Mouse (Mus musculus): ENCODE measurements around the gene Hinfp. TPM values are rescaled to one million over a fixed set of nuclear protein-coding genes. Genes with fewer than 3 reads are reported as not detected.
"Not testable (repeated sequence)": the region's sequence is repeated elsewhere in the genome, so short reads cannot be mapped to it uniquely, and the experiment has no call there.

Hinfp gene
- polyA plus RNA-seq, 1 experiment from 2014 or later = 28.4 TPM

- H3K27me3 ChIP-seq (ENCODE audit: control insufficient read depth, insufficient read depth, low read length); DNase-seq (ENCODE audit: low spot score); ATAC-seq (ENCODE audit: insufficient number of reproducible peaks, low FRiP score, low TSS enrichment, low read depth); H3K9me3 ChIP-seq (ENCODE audit: control insufficient read depth, low read length); H3K27ac ChIP-seq (replicated peaks; ENCODE audit: low read depth, low read length): not testable (repeated sequence)
- H3K36me3 ChIP-seq (ENCODE audit: control insufficient read depth, insufficient read depth, low read length) = peaks cover 26% of the 10 kb centered on the region
- H3K4me3 ChIP-seq (ENCODE audit: low read depth, low read length) = peak overlapping the region; percentile 82
- WGBS = 46% methylated on average over 4 of the region's 4 CpGs
- peak overlapping the region; percentile 45; the same call in 1 of the 2 replicates for H3K9ac ChIP-seq (ENCODE audit: low read length)
- peak overlapping the region; percentile 69 for H3K4me2 ChIP-seq (ENCODE audit: low read depth, severe bottlenecking)
- H3K4me1 ChIP-seq (ENCODE audit: control insufficient read depth, insufficient read depth, low read length) = peaks cover 10% of the 10 kb centered on the region; the same call in 1 of the 2 replicates
These were observed 31.0 kb upstream of the Hinfp start for GRCm38 (mm10) chr9:44336513-44336912.

GRCm38 (mm10) chr9:44336093-44336406 lies 30.6 kb upstream of the Hinfp start:
- DNase-seq (ENCODE audit: low spot score) (no peak), ATAC-seq (ENCODE audit: insufficient number of reproducible peaks, low FRiP score, low TSS enrichment, low read depth) (no peak)
- peak overlapping the region; percentile 93 for H3K27ac ChIP-seq (replicated peaks; ENCODE audit: low read depth, low read length)
- peak overlapping the region; percentile 69 for H3K4me2 ChIP-seq (ENCODE audit: low read depth, severe bottlenecking)
- H3K4me1 ChIP-seq (ENCODE audit: control insufficient read depth, insufficient read depth, low read length) = peaks cover 10% of the 10 kb centered on the region; the same call in 1 of the 2 replicates
- H3K4me3 ChIP-seq (ENCODE audit: low read depth, low read length) = peak overlapping the region; percentile 82
- H3K36me3 ChIP-seq (ENCODE audit: control insufficient read depth, insufficient read depth, low read length) = peaks cover 29% of the 10 kb centered on the region
- H3K27me3 ChIP-seq (ENCODE audit: control insufficient read depth, insufficient read depth, low read length) = no peaks in the 10 kb centered on the region
- H3K9me3 ChIP-seq (ENCODE audit: control insufficient read depth, low read length) = no peaks in the 10 kb centered on the region
- WGBS = 7% methylated on average over 5 of the region's 5 CpGs
- peak overlapping the region; percentile 99 for H3K9ac ChIP-seq (ENCODE audit: low read length)

DNA sequence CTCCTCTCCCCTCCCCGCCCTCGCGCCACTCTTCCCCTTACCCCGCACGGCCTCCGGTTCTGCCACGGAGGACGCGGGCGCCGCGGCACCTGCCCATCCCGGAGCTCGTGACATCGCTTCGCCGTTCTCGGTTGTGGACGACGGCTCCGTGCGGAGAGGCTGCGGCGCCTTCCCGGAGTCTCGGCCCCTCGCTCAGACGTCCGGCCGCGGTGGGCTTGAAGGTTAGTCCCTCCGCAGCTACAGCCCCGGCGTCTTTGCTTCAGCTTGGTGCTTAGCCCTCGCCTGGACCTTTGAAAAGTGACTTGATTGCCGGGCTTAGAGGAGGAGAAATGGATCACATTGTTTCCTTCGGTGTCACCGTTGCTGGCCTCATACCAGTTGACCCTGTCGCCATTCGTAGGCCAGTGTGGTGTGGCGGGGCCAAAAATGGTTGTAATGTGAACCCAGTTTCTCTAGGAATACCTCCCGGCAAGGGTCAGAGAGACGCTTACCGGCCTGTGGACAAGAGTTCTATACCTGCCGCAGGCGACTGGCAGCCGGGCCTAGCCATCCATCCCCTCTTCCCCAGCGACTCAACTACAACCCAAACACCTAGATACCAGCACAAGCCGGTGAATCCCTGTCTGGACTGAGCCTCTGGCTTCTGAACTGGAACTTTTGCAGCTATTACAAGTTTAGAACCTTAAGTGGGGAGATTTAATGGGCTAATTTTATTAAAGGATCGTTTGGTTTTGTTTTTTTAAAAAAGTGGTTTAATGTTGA lies 30.0 kb upstream of the Hinfp start:
- peak overlapping the region; percentile 93 for H3K27ac ChIP-seq (replicated peaks; ENCODE audit: low read depth, low read length)
- H3K4me1 ChIP-seq (ENCODE audit: control insufficient read depth, insufficient read depth, low read length) = peaks cover 10% of the 10 kb centered on the region; the same call in 1 of the 2 replicates
- H3K9me3 ChIP-seq (ENCODE audit: control insufficient read depth, low read length) = no peaks in the 10 kb centered on the region
- H3K9ac ChIP-seq (ENCODE audit: low read length) = peak overlapping the region; percentile 99
- ATAC-seq (ENCODE audit: insufficient number of reproducible peaks, low FRiP score, low TSS enrichment, low read depth) (no peak), DNase-seq (ENCODE audit: low spot score) (peak; percentile 70)
- H3K36me3 ChIP-seq (ENCODE audit: control insufficient read depth, insufficient read depth, low read length) = peaks cover 32% of the 10 kb centered on the region
- peak overlapping the region; percentile 69 for H3K4me2 ChIP-seq (ENCODE audit: low read depth, severe bottlenecking)
- WGBS = under 1% methylated on average over 50 of the region's 50 CpGs
- peak overlapping the region; percentile 82 for H3K4me3 ChIP-seq (ENCODE audit: low read depth, low read length)
- no peaks in the 10 kb centered on the region for H3K27me3 ChIP-seq (ENCODE audit: control insufficient read depth, insufficient read depth, low read length)

DNA sequence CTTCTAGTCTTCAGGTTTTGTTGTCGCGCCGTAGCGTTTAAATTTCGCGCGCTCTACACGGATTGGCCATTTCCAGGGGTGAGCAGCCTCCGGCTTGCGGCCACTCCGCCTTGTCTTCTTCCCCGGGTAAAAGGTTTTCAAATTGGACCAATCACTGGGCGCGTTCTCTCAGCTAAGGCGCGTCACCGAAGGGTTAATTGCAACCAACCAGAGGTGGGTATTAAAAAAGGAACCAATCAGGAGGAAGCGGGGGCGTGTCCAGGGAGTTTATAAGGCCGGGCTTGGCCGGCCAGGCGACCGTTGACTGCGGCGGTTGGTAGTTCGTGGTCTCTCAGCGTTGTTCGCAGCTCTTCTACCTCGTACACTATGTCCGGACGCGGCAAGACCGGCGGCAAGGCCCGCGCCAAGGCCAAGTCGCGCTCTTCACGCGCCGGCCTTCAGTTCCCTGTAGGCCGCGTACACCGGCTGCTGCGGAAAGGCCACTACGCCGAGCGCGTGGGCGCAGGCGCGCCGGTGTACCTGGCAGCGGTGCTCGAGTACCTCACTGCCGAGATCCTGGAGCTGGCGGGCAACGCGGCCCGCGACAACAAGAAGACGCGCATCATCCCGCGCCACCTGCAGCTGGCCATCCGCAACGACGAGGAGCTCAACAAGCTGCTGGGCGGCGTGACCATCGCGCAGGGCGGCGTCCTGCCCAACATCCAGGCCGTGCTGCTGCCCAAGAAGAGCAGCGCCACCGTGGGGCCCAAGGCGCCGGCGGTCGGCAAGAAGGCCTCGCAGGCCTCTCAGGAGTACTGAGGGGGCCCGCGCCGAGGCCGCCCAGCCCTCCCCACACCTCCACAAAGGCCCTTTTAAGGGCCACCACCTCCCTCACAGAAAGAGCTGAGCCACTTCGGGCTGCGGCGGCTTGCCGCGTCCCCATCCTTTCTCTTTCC lies 29.2 kb upstream of the Hinfp start, which contains the start of gene H2afx:
Gene H2afx (plus strand): TSS at position 299 of the 935 bp plus-strand sequence.
- ATAC-seq (ENCODE audit: insufficient number of reproducible peaks, low FRiP score, low TSS enrichment, low read depth) (peak; percentile 96), DNase-seq (ENCODE audit: low spot score) (peak; percentile 99)
- H3K9me3 ChIP-seq (ENCODE audit: control insufficient read depth, low read length) = no peaks in the 10 kb centered on the region
- H3K4me3 ChIP-seq (ENCODE audit: low read depth, low read length) = peak within 1 kb of the TSS; percentile 82
- no peaks in the 10 kb centered on the region for H3K27me3 ChIP-seq (ENCODE audit: control insufficient read depth, insufficient read depth, low read length)
- H3K4me2 ChIP-seq (ENCODE audit: low read depth, severe bottlenecking) = peak within 1 kb of the TSS; percentile 69
- H3K36me3 ChIP-seq (ENCODE audit: control insufficient read depth, insufficient read depth, low read length) = peaks cover 35% of the 10 kb centered on the region
- WGBS = under 1% methylated on average over 75 of the region's 91 CpGs
- H3K4me1 ChIP-seq (ENCODE audit: control insufficient read depth, insufficient read depth, low read length) = peaks cover 10% of the 10 kb centered on the region; the same call in 1 of the 2 replicates
- H3K9ac ChIP-seq (ENCODE audit: low read length) = peak within 1 kb of the TSS; percentile 99
- peak within 1 kb of the TSS; percentile 93 for H3K27ac ChIP-seq (replicated peaks; ENCODE audit: low read depth, low read length)

DNA sequence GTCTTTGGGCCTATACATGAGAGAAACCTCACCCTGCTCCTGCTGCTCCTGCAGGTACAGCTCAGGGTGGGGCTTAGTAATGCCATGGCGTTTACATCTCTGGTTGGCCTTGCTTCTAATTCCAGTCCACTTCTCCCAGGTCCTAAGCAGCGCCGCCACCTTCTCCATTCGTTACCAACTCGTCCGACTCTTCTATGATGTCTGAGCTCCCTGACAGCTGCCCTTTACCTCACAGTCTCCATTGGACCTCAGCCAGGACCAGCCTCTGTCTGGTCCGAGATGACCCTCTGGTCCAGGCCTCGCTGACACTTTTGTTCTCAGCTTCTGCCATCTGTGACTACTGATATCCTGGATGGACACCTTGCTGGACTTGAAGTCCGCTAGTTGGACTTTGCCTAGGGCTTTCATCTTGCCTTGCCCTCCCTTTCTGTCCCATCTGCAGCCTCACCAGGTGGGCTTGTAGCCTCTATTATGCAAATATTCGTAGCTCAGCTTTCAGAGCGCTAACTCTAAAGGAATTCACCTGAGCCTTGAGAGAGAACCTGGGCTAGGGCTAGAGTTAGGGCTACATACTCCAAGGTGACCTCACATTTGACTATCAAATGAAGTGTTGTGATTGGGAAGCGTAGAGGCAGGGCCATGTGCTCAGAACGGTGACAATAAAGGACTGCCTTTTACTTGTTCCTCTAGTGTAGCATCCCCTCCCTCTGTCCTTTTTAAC lies 27.6 kb upstream of the Hinfp start:
- Histone ChIP-seq H3K4me1 (ENCODE audit: control insufficient read depth, insufficient read depth, low read length) (peaks cover 10% of the 10 kb centered on the region; the same call in 1 of the 2 replicates), H3K27ac (replicated peaks; ENCODE audit: low read depth, low read length) (no peak overlapping the region), H3K36me3 (ENCODE audit: control insufficient read depth, insufficient read depth, low read length) (peaks cover 32% of the 10 kb centered on the region), H3K9me3 (ENCODE audit: control insufficient read depth, low read length) (no peaks in the 10 kb centered on the region), H3K9ac (ENCODE audit: low read length) (no peak overlapping the region), H3K4me3 (ENCODE audit: low read depth, low read length) (no peak overlapping the region), H3K4me2 (ENCODE audit: low read depth, severe bottlenecking) (no peak overlapping the region), H3K27me3 (ENCODE audit: control insufficient read depth, insufficient read depth, low read length) (no peaks in the 10 kb centered on the region)
- DNase-seq (ENCODE audit: low spot score) (no peak), ATAC-seq (ENCODE audit: insufficient number of reproducible peaks, low FRiP score, low TSS enrichment, low read depth) (no peak)
- WGBS = 95% methylated on average over 13 of the region's 13 CpGs

DNA sequence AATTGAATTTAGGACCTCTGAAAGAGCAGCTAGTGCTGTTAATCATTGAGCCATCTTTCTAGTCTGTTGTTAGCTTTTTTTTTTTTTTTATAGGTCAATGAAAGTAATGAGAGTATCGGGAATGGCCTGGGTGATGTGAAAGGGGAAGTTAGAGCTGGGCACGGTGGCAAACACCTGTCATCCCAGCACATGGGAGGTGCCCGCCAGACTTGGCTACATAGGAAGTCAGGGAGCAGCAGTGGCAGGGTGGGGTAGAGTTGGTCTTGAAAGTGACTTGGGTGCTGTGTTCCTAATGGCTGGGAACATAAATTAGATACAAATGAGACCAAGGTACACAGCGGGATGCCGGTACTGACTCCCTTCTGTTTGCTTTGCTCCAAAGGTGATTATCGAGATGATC lies 25.3 kb upstream of the Hinfp start:
- Histone ChIP-seq H3K4me1 (ENCODE audit: control insufficient read depth, insufficient read depth, low read length) (peaks cover 8% of the 10 kb centered on the region), H3K4me2 (ENCODE audit: low read depth, severe bottlenecking) (no peak overlapping the region), H3K9me3 (ENCODE audit: control insufficient read depth, low read length) (no peaks in the 10 kb centered on the region), H3K9ac (ENCODE audit: low read length) (no peak overlapping the region), H3K27me3 (ENCODE audit: control insufficient read depth, insufficient read depth, low read length) (no peaks in the 10 kb centered on the region), H3K4me3 (ENCODE audit: low read depth, low read length) (no peak overlapping the region), H3K36me3 (ENCODE audit: control insufficient read depth, insufficient read depth, low read length) (peaks cover 28% of the 10 kb centered on the region), H3K27ac (replicated peaks; ENCODE audit: low read depth, low read length) (no peak overlapping the region)
- ATAC-seq (ENCODE audit: insufficient number of reproducible peaks, low FRiP score, low TSS enrichment, low read depth) (no peak), DNase-seq (ENCODE audit: low spot score) (no peak)
- WGBS = 93% methylated on average over 6 of the region's 6 CpGs

DNA sequence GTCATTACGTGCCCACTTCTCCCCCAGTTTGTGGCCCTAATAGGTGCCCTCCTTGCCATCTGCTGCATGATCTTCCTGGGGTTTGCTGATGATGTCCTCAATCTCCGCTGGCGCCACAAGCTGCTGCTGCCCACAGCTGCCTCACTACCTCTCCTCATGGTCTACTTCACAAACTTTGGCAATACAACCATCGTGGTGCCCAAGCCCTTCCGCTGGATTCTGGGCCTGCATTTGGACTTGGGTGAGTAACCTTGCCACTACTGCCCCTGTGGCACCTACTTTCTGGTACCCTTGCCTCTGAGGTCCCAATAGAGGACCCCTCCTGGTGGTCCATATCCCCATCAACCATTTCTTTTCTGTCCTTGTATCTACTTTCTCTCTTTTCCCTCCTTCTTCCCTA lies 22.5 kb upstream of the Hinfp start:
- no peak for ATAC-seq (ENCODE audit: insufficient number of reproducible peaks, low FRiP score, low TSS enrichment, low read depth)
- no peak for DNase-seq (ENCODE audit: low spot score)
- Histone ChIP-seq H3K4me3 (ENCODE audit: low read depth, low read length) (peak overlapping the region; percentile 58), H3K4me1 (ENCODE audit: control insufficient read depth, insufficient read depth, low read length) (peaks cover 8% of the 10 kb centered on the region), H3K27me3 (ENCODE audit: control insufficient read depth, insufficient read depth, low read length) (no peaks in the 10 kb centered on the region), H3K9me3 (ENCODE audit: control insufficient read depth, low read length) (no peaks in the 10 kb centered on the region), H3K9ac (ENCODE audit: low read length) (peak overlapping the region; percentile 70), H3K27ac (replicated peaks; ENCODE audit: low read depth, low read length) (no peak overlapping the region), H3K36me3 (ENCODE audit: control insufficient read depth, insufficient read depth, low read length) (peaks cover 20% of the 10 kb centered on the region), H3K4me2 (ENCODE audit: low read depth, severe bottlenecking) (peak overlapping the region; percentile 61)
- WGBS = 91% methylated on average over 5 of the region's 5 CpGs

All from limb, embryonic 11.5 days (tissue).